ENCODE assay signal across 9 mouse cellular contexts in the genomic region with DNA sequence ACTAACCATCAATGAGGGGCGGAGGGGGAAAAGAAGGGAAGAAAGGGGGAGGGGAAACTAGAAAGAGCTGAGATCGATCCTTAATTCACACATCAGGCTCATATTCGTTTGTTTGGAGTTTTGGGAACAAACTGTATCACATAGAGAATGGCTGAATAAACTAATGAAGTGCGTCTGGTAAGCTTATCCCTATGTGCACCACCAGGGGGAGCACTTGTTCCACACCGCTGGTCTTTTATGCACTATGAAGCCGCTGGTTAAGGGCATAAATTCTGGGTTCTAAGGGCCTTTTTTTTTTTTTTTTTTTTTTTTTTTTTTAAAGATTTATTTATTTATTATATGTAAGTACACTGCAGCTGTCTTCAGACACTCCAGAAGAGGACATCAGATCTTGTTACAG. TPM values are rescaled to one million over a fixed set of nuclear protein-coding genes. Genes with fewer than 3 reads are reported as not detected.
DNase-seq lines count a peak whose midpoint lies in the region; ATAC-seq lines count a peak whose summit lies in the region.
"Had no signal": no experiment of that assay in that cellular context is flagged by ENCODE, and none has a peak within 500 bp of the region (broad histone marks: within the 10 kb centered on the region; RNA-seq: fewer than 3 reads in every experiment).

No protein-coding gene starts in this region.

- ATAC-seq in midbrain, embryonic 14.5 days (ENCODE audit: low FRiP score, low TSS enrichment), result no peak

- WGBS in midbrain, embryonic 14.5 days, result 25% methylated on average over 6 of the region's 6 CpGs

- intact Hi-C loops in left cerebral cortex, postnatal 36 days (cut with DNase I), result loop anchor here (1.0 to 5.0 kb wide), 4 partner anchors 23 to 146 kb away; partner anchors contain the start of gene Dyrk3

- no peaks in the 10 kb centered on the region for H3K27me3 ChIP-seq in midbrain, embryonic 14.5 days (ENCODE audit: control insufficient read depth, insufficient read depth, low read length)

- no peaks in the 10 kb centered on the region for H3K36me3 ChIP-seq in midbrain, embryonic 14.5 days (ENCODE audit: control insufficient read depth, insufficient read depth, low read length)

- H3K9ac ChIP-seq in midbrain, embryonic 14.5 days (replicated peaks; ENCODE audit: low read length), result no peak overlapping the region

- H3K4me2 ChIP-seq in midbrain, embryonic 14.5 days (ENCODE audit: low read length), result no peak overlapping the region

- H3K4me3 ChIP-seq in midbrain, embryonic 14.5 days (replicated peaks; ENCODE audit: low read depth, low read length), result no peak overlapping the region
- H3K4me3 ChIP-seq: myocyte had no signal

- DNase-seq in right cerebral cortex, adult 18-20 months, result peak; percentile 72
- DNase-seq in right cerebral cortex, postnatal 25 days, result no peak
- DNase-seq in adrenal gland, adult 2 months, result peak; percentile 67
- DNase-seq in embryo, embryonic 11 days, result peak; percentile 76
- DNase-seq in heart, postnatal 4 days, result peak; percentile 78
- peak; percentile 60 to 66 for DNase-seq in left cerebral cortex, postnatal 36 days (ENCODE audit: low spot score in 2 of 2)
- peak; percentile 89 for DNase-seq in midbrain, embryonic 14.5 days
- peak; percentile 72 for DNase-seq in thymus, postnatal 14 days

- H3K4me1 ChIP-seq in midbrain, embryonic 14.5 days (ENCODE audit: control insufficient read depth, insufficient read depth, low read length), result no peaks in the 10 kb centered on the region

- H3K27ac ChIP-seq in midbrain, embryonic 14.5 days (replicated peaks; ENCODE audit: low read depth, low read length), result no peak overlapping the region

- no peaks in the 10 kb centered on the region for H3K9me3 ChIP-seq in midbrain, embryonic 14.5 days (ENCODE audit: control insufficient read depth, low read length)

RNA-seq across cellular contexts. Expression of gene Mapkapk2, which starts 18.3 kb away (rescaled TPM):
- total RNA-seq in adrenal gland, adult 2 months (2021), result 100 to 1,000 TPM; 161 to 176 TPM
- polyA plus RNA-seq in adrenal gland, adult 2 months (2012; rRNA removed), result 130 and 132 TPM in 2 replicates
- 100 to 1,000 TPM; 206 to 226 TPM for total RNA-seq in heart, postnatal 4 days (2021)
- 10 to 100 TPM; 26.3 to 30.7 TPM for total RNA-seq in left cerebral cortex, postnatal 36 days (2021)
- 25.0 and 35.0 TPM in 2 replicates for polyA plus RNA-seq in midbrain, embryonic 14.5 days (2014; fragmentation: Nextera tagmentation; extraction: Ambion mirVana)

RNA-seq across cellular contexts. Expression of gene Dyrk3, which starts 22.2 kb away (rescaled TPM):
- total RNA-seq in adrenal gland, adult 2 months (2021), result 1 to 10 TPM; 5.6 to 7.3 TPM
- polyA plus RNA-seq in adrenal gland, adult 2 months (2012; rRNA removed), result 2.3 and 3.2 TPM in 2 replicates
- total RNA-seq in heart, postnatal 4 days (2021), result 1 to 10 TPM; 1.2 to 1.7 TPM
- 10 to 100 TPM in 1 of 2 experiments, 1 to 10 TPM in 1; 8.1 to 14.0 TPM for total RNA-seq in left cerebral cortex, postnatal 36 days (2021)
- 14.8 and 18.7 TPM in 2 replicates for polyA plus RNA-seq in midbrain, embryonic 14.5 days (2014; fragmentation: Nextera tagmentation; extraction: Ambion mirVana)

RNA-seq across cellular contexts. Expression of gene Eif2d, which starts 37.0 kb away (rescaled TPM):
- total RNA-seq in adrenal gland, adult 2 months (2021), result 10 to 100 TPM; 40.0 to 41.8 TPM
- polyA plus RNA-seq in adrenal gland, adult 2 months (2012; rRNA removed), result 27.5 and 29.7 TPM in 2 replicates
- total RNA-seq in heart, postnatal 4 days (2021), result 10 to 100 TPM; 36.7 to 37.1 TPM
- 10 to 100 TPM; 31.6 to 38.6 TPM for total RNA-seq in left cerebral cortex, postnatal 36 days (2021)
- polyA plus RNA-seq in midbrain, embryonic 14.5 days (2014; fragmentation: Nextera tagmentation; extraction: Ambion mirVana), result 47.3 and 54.8 TPM in 2 replicates

Comparison
In these comparisons a context has a peak if more than half of its experiments do, and no peak if none do; other contexts are left out.
1. RNA of gene Mapkapk2, which starts 18.3 kb away (total RNA-seq): 206 to 226 TPM in heart, postnatal 4 days and 161 to 176 TPM in adrenal gland, adult 2 months; 26.3 to 30.7 TPM in left cerebral cortex, postnatal 36 days; every median in the first group is over 4 times any median in the second.